Mouse (Mus musculus): ENCODE measurements around the gene Atf3.

DNA sequence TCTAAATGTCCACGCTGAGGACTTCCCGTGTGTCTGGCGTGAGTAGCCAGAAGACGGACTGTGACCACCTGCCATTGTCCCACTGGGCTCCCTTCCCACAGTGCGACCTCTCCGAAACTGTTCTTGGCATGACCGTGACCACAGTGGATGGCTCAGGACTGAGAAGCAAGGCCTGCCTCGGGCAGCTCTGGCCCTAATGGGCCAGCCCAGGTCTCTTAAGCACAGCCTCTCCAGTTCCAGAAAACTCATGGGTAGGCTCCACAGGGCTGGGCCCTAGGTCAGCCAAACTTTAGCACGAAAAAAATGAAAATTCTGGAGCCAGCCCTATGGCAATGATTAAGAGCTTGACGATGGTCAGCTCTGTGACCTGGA lies 6.1 kb upstream of the Atf3 start:
- TF ChIP-seq CTCF (IDR thresholded peaks at IDR 0.05; ENCODE audit: low read depth, low read length) (no peak), POLR2A (IDR thresholded peaks at IDR 0.05; ENCODE audit: extremely low read depth, insufficient read depth, low read length) (no peak)
